Mouse (Mus musculus): ENCODE results near the gene Pilrb1.
"Not testable (repeated sequence)": the region's sequence is repeated elsewhere in the genome, so short reads cannot be mapped to it uniquely, and the experiment has no call there.

- TF ChIP-seq CTCF (IDR thresholded peaks at IDR 0.05 in 2 of 3, conservative IDR thresholded peaks at IDR 0.05 in 1 of 3; ENCODE audit: control insufficient read depth in 1 of 3, insufficient read depth in 1 of 3, low read depth in 2 of 3, low read length in 3 of 3, poor library complexity in 1 of 3, severe bottlenecking in 1 of 3); EP300 (IDR thresholded peaks at IDR 0.05; ENCODE audit: low read depth in 1 of 2, low read length in 2 of 2); POLR2AphosphoS2 (IDR thresholded peaks at IDR 0.05; ENCODE audit: low read length); E2F4 (IDR thresholded peaks at IDR 0.05; ENCODE audit: borderline replicate concordance, low read depth, low read length); ZNF384 (IDR thresholded peaks at IDR 0.05; ENCODE audit: low read depth, low read length); MAZ (IDR thresholded peaks at IDR 0.05; ENCODE audit: low read depth, low read length); CHD2 (IDR thresholded peaks at IDR 0.05; ENCODE audit: low read length); USF1 (IDR thresholded peaks at IDR 0.05; ENCODE audit: low read depth, low read length): not testable (repeated sequence)
These were observed 7.6 kb downstream of the Pilrb1 start for GRCm38 (mm10) chr5:137850313-137850712.
